ENCODE assay signal across 18 mouse cellular contexts in the genomic region with DNA sequence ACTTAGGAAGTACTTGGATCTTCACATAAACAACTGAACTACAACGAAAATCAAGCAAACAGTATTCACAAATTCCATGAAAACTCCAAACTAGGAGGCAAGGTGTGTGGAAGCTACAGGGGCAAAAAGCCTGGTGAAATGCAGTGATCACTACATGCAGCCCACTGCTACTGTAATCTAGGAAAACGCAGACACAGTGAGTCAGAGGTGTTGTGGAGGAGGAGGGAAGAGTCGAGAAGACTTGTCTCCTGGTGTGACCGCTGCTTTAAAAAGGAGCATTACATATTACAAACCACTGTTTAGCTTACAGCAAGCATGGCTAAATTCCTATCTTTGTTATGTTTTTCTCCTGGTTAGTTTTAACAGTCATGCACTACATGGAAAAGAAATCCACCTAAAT. TPM values are rescaled to one million over a fixed set of nuclear protein-coding genes. Genes with fewer than 3 reads are reported as not detected.
DNase-seq lines count a peak whose midpoint lies in the region; TF ChIP-seq lines count a peak whose summit lies in the region.
"Had no signal": no experiment of that assay in that cellular context is flagged by ENCODE, and none has a peak within 500 bp of the region (broad histone marks: within the 10 kb centered on the region; RNA-seq: fewer than 3 reads in every experiment).

No protein-coding gene starts in this region.

- no peak overlapping the region for H3K4me3 ChIP-seq in gastrocnemius, adult 2 months
- H3K4me3 ChIP-seq: embryonic facial prominence, embryonic 10.5 days; embryonic facial prominence, embryonic 12.5 days; forebrain, embryonic 13.5 days; forebrain, embryonic 15.5 days had no signal

- DNase-seq in gastrocnemius, adult 2 months: no peak
- DNase-seq in gastrocnemius, postnatal 10 days: no peak
- DNase-seq in right cerebral cortex, adult 18-20 months: peak; percentile 35
- no peak for DNase-seq in right cerebral cortex, postnatal 25 days
- DNase-seq in telencephalon, adult 2 months (ENCODE audit: low read depth, low spot score): peak; percentile 60
- no peak for DNase-seq in thymus, postnatal 36 days
- DNase-seq: adrenal gland, adult 2 months; adrenal gland, postnatal 10 days; adrenal gland, postnatal 25 days; cerebellum, adult 11-12 months; cerebellum, adult 2 months; cerebellum, adult 9-10 months; cerebellum, postnatal 10 days; cerebellum, postnatal 25 days had no signal

- TF ChIP-seq CTCF in gastrocnemius, adult 2 months (IDR thresholded peaks at IDR 0.05): no peak

- peak overlapping the region; percentile 44 for H3K27ac ChIP-seq in gastrocnemius, adult 2 months
- H3K27ac ChIP-seq: embryonic facial prominence, embryonic 10.5 days; embryonic facial prominence, embryonic 12.5 days; forebrain, embryonic 13.5 days; forebrain, embryonic 15.5 days had no signal

- intact Hi-C loops in gastrocnemius, adult 2 months (cut with DNase I): no loop called here

RNA-seq across cellular contexts. Expression of a gene that starts 9.2 kb away (rescaled TPM):
- total RNA-seq in gastrocnemius, adult 2 months (2021): 100 to 1,000 TPM; 668 to 937 TPM
- total RNA-seq in gastrocnemius, postnatal 10 days (2021): 100 to 1,000 TPM; 647 to 794 TPM

RNA-seq across cellular contexts. Expression of a gene that starts 30.3 kb away (rescaled TPM):
- total RNA-seq in gastrocnemius, adult 2 months (2021): 10 to 100 TPM; 21.5 to 21.7 TPM
- 10 to 100 TPM; 15.1 to 21.3 TPM for total RNA-seq in gastrocnemius, postnatal 10 days (2021)

RNA-seq across cellular contexts. Expression of a gene that starts 54.0 kb away (rescaled TPM):
- 10 to 100 TPM; 40.7 to 48.2 TPM for total RNA-seq in gastrocnemius, adult 2 months (2021)
- total RNA-seq in gastrocnemius, postnatal 10 days (2021): 10 to 100 TPM; 30.5 to 34.3 TPM

Comparison
In these comparisons a context has a peak if more than half of its experiments do, and no peak if none do; other contexts are left out.
1. DNase-seq: peak in right cerebral cortex, adult 18-20 months (single experiment) and telencephalon, adult 2 months (single experiment); none in gastrocnemius, adult 2 months (single experiment), gastrocnemius, postnatal 10 days (single experiment), right cerebral cortex, postnatal 25 days (single experiment) and thymus, postnatal 36 days (0 of 2).